Mouse (Mus musculus): Measurements from ENCODE around the gene 1700020N15Rik. TPM values are rescaled to one million over a fixed set of nuclear protein-coding genes. Genes with fewer than 3 reads are reported as not detected.
"Not testable (repeated sequence)": the region's sequence is repeated elsewhere in the genome, so short reads cannot be mapped to it uniquely, and the experiment has no call there.

1700020N15Rik gene
- not detected for total RNA-seq (2021)
- long read RNA-seq, experiment 1: 0 reads
- long read RNA-seq, experiment 2: 0 reads

- DNase-seq (ENCODE audit: low spot score): not testable (repeated sequence)
Measured at GRCm38 (mm10) chrX:69945000-69945399, at the start of gene 1700020N15Rik. TSS of gene 1700020N15Rik (plus strand) at chrX:69945300.

- no peak for DNase-seq (ENCODE audit: low spot score)
Measured at GRCm38 (mm10) chrX:69976790-69977579, 31.9 kb downstream of the 1700020N15Rik start.
